Mouse (Mus musculus): Measurements from ENCODE around the gene A730049H05Rik. TPM values are rescaled to one million over a fixed set of nuclear protein-coding genes. Genes with fewer than 3 reads are reported as not detected.

Gene A730049H05Rik
- polyA plus RNA-seq, 1 experiment, result 0.18 TPM

DNA sequence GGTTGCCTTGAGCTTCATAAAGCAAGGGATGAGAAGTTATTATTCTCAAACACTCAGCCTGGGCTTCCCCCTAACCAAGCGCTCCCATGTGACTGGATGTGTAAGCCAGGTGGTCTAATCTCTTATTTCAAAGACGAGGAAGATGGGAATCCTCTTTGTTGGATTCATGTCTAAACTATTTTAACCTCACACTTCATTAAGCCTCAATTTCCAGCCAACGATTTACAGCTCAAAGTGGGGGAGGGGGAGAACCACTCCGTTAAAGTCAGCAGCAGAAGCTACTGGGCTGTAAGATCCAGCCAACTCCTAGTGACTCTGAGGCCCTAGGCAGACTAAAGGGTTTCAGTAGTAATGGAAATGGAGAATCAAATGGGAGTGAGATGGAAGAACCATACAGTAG lies 55.5 kb downstream of the A730049H05Rik start:
- Histone ChIP-seq H3K4me1 (ENCODE audit: control insufficient read depth, insufficient read depth, low read length) (no peaks in the 10 kb centered on the region), H3K27me3 (ENCODE audit: control insufficient read depth, insufficient read depth, low read length) (no peaks in the 10 kb centered on the region), H3K4me3 (replicated peaks; ENCODE audit: insufficient read depth, low read depth, low read length) (no peak overlapping the region), H3K27ac (ENCODE audit: insufficient read depth, low read length) (no peak overlapping the region)
- no peak for DNase-seq
- TF ChIP-seq POLR2A (IDR thresholded peaks at IDR 0.05; ENCODE audit: borderline replicate concordance, insufficient read depth, low read length) (no peak), CTCF (IDR thresholded peaks at IDR 0.05; ENCODE audit: borderline replicate concordance, insufficient read depth, low read depth, low read length) (no peak)
- 29% methylated on average over 4 of the region's 4 CpGs for WGBS

GRCm38 (mm10) chr6:92872766-92873165 lies 56.5 kb downstream of the A730049H05Rik start:
- 34% methylated on average over 10 of the region's 10 CpGs for WGBS
- TF ChIP-seq CTCF (IDR thresholded peaks at IDR 0.05; ENCODE audit: borderline replicate concordance, insufficient read depth, low read depth, low read length) (no peak), POLR2A (IDR thresholded peaks at IDR 0.05; ENCODE audit: borderline replicate concordance, insufficient read depth, low read length) (no peak)
- Histone ChIP-seq H3K27ac (ENCODE audit: insufficient read depth, low read length) (no peak overlapping the region), H3K4me1 (ENCODE audit: control insufficient read depth, insufficient read depth, low read length) (no peaks in the 10 kb centered on the region), H3K4me3 (replicated peaks; ENCODE audit: insufficient read depth, low read depth, low read length) (no peak overlapping the region), H3K27me3 (ENCODE audit: control insufficient read depth, insufficient read depth, low read length) (no peaks in the 10 kb centered on the region)
- no peak for DNase-seq

- no peaks in the 10 kb centered on the region for H3K27me3 ChIP-seq (ENCODE audit: control insufficient read depth, insufficient read depth, low read length)
- no peaks in the 10 kb centered on the region for H3K4me1 ChIP-seq (ENCODE audit: control insufficient read depth, insufficient read depth, low read length)
- DNase-seq, result peak in 1 of 2 experiments; percentile 27
- TF ChIP-seq CTCF (IDR thresholded peaks at IDR 0.05; ENCODE audit: borderline replicate concordance, insufficient read depth, low read depth, low read length) (no peak), POLR2A (IDR thresholded peaks at IDR 0.05; ENCODE audit: borderline replicate concordance, insufficient read depth, low read length) (no peak)
- WGBS, result 22% methylated on average over 5 of the region's 5 CpGs
- H3K4me3 ChIP-seq (replicated peaks; ENCODE audit: insufficient read depth, low read depth, low read length), result no peak overlapping the region
- no peak overlapping the region for H3K27ac ChIP-seq (ENCODE audit: insufficient read depth, low read length)
Observed at GRCm38 (mm10) chr6:92874854-92875253, 58.6 kb downstream of the A730049H05Rik start.

DNA sequence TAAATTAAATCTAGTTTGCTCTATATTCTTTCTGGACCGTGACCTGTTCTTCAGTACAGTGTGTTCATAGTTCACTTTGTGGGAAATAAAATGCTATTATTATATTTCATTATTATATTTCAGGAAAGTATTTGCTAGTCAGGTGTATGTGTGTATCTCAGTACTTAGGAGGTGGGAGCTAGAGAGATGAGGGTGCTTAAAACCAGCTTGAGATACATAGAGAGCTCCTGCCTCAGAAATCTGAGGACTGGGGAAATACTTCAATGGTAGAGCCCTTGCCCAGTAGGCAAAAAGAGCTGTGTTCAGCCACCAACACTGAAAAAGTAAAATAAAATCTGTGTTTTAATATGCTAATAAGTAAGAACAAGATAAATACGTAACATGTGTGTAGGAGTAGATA lies 59.1 kb downstream of the A730049H05Rik start:
- TF ChIP-seq CTCF (IDR thresholded peaks at IDR 0.05; ENCODE audit: borderline replicate concordance, insufficient read depth, low read depth, low read length) (no peak), POLR2A (IDR thresholded peaks at IDR 0.05; ENCODE audit: borderline replicate concordance, insufficient read depth, low read length) (no peak)
- 92% methylated on average over 2 of the region's 2 CpGs for WGBS
- Histone ChIP-seq H3K4me1 (ENCODE audit: control insufficient read depth, insufficient read depth, low read length) (no peaks in the 10 kb centered on the region), H3K27ac (ENCODE audit: insufficient read depth, low read length) (no peak overlapping the region), H3K4me3 (replicated peaks; ENCODE audit: insufficient read depth, low read depth, low read length) (no peak overlapping the region), H3K27me3 (ENCODE audit: control insufficient read depth, insufficient read depth, low read length) (no peaks in the 10 kb centered on the region)
- DNase-seq, result no peak

- TF ChIP-seq POLR2A (IDR thresholded peaks at IDR 0.05; ENCODE audit: borderline replicate concordance, insufficient read depth, low read length) (no peak), CTCF (IDR thresholded peaks at IDR 0.05; ENCODE audit: borderline replicate concordance, insufficient read depth, low read depth, low read length) (no peak)
- Histone ChIP-seq H3K4me3 (replicated peaks; ENCODE audit: insufficient read depth, low read depth, low read length) (no peak overlapping the region), H3K27ac (ENCODE audit: insufficient read depth, low read length) (no peak overlapping the region), H3K27me3 (ENCODE audit: control insufficient read depth, insufficient read depth, low read length) (no peaks in the 10 kb centered on the region), H3K4me1 (ENCODE audit: control insufficient read depth, insufficient read depth, low read length) (no peaks in the 10 kb centered on the region)
- DNase-seq, result no peak
- WGBS, result 86% methylated on average over 5 of the region's 5 CpGs
Observed at GRCm38 (mm10) chr6:92876121-92876520, 59.8 kb downstream of the A730049H05Rik start.

DNA sequence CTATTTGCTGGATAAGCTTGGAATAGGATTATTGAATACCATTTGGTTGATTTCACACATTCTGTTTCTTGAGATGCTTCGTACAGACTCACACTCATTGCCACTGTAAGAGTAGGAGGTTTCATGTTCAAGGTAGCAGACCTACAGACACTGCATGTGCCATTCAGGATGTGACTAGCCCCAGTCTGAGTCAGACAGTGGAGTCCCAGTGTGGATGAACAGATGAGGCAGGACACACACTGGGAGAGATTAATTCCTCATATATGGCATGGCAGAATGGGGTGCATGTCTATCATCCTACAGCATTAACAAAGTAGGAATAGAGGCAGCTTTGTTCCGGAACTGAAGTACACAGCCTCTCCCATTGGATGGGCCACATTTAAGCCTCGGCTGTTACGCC lies 61.0 kb downstream of the A730049H05Rik start:
- no peak for DNase-seq
- no peaks in the 10 kb centered on the region for H3K4me1 ChIP-seq (ENCODE audit: control insufficient read depth, insufficient read depth, low read length)
- WGBS, result 96% methylated on average over 4 of the region's 4 CpGs
- H3K27me3 ChIP-seq (ENCODE audit: control insufficient read depth, insufficient read depth, low read length), result no peaks in the 10 kb centered on the region
- no peak overlapping the region for H3K4me3 ChIP-seq (replicated peaks; ENCODE audit: insufficient read depth, low read depth, low read length)
- TF ChIP-seq POLR2A (IDR thresholded peaks at IDR 0.05; ENCODE audit: borderline replicate concordance, insufficient read depth, low read length) (no peak), CTCF (IDR thresholded peaks at IDR 0.05; ENCODE audit: borderline replicate concordance, insufficient read depth, low read depth, low read length) (no peak)
- no peak overlapping the region for H3K27ac ChIP-seq (ENCODE audit: insufficient read depth, low read length)

DNA sequence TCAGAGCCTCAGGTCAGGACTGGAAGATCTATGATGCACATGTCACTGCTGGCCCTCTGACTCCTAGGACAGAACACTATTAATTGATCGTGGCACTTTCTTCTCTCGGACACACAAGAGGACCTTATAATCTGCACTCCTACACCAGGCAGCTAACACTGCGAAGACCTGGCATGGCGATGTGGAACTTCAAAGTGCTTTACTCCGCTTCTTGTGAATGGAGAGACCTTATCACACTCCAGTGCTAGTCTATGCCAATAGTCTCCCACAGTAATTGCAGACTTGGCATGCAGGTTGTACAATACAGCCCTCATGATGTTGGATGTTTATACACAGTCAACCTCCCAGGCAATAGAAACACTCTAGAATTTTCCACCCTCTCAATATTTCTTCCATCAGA lies 62.5 kb downstream of the A730049H05Rik start:
- H3K27me3 ChIP-seq (ENCODE audit: control insufficient read depth, insufficient read depth, low read length), result no peaks in the 10 kb centered on the region
- DNase-seq, result no peak
- no peak overlapping the region for H3K4me3 ChIP-seq (replicated peaks; ENCODE audit: insufficient read depth, low read depth, low read length)
- H3K27ac ChIP-seq (ENCODE audit: insufficient read depth, low read length), result no peak overlapping the region
- H3K4me1 ChIP-seq (ENCODE audit: control insufficient read depth, insufficient read depth, low read length), result no peaks in the 10 kb centered on the region
- TF ChIP-seq CTCF (IDR thresholded peaks at IDR 0.05; ENCODE audit: borderline replicate concordance, insufficient read depth, low read depth, low read length) (no peak), POLR2A (IDR thresholded peaks at IDR 0.05; ENCODE audit: borderline replicate concordance, insufficient read depth, low read length) (no peak)
- WGBS, result 97% methylated on average over 5 of the region's 5 CpGs

DNA sequence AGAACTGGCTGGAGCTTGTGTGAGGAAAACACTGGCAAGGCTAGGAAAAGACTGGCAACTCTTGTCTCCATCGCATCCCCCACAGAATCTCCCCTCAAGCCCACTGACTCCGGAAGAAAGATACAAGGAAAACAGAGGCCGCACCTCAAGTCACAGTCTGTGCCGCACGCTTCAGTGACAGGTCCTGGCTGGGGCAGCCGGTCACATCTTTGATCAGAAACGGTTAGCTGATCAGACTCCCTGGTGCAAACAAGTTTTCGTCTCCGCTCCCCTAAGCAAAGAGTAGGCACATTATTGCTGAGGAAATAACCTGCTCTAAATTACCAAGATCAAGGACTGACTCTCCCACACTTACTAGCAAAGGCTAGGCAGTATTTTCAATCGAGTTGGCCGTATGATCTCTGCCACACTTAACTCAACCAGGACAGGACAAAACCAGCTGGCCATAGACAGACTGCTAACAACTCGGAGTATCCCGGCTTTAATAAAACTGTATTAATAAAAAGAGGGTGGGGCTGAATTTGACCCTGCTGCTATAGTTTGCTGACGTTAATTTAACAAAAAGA lies 63.5 kb downstream of the A730049H05Rik start:
- H3K4me3 ChIP-seq (replicated peaks; ENCODE audit: insufficient read depth, low read depth, low read length), result no peak overlapping the region
- no peak overlapping the region for H3K27ac ChIP-seq (ENCODE audit: insufficient read depth, low read length)
- DNase-seq, result no peak
- H3K27me3 ChIP-seq (ENCODE audit: control insufficient read depth, insufficient read depth, low read length), result no peaks in the 10 kb centered on the region
- 53% methylated on average over 14 of the region's 14 CpGs for WGBS
- H3K4me1 ChIP-seq (ENCODE audit: control insufficient read depth, insufficient read depth, low read length), result no peaks in the 10 kb centered on the region
- TF ChIP-seq POLR2A (IDR thresholded peaks at IDR 0.05; ENCODE audit: borderline replicate concordance, insufficient read depth, low read length) (no peak), CTCF (IDR thresholded peaks at IDR 0.05; ENCODE audit: borderline replicate concordance, insufficient read depth, low read depth, low read length) (no peak)

Measured in cerebellum, adult 2 months (tissue).